Mouse (Mus musculus) stomach, embryonic 14.5 days (tissue): Measurements from ENCODE around the gene Cacnb3. TPM values are rescaled to one million over a fixed set of nuclear protein-coding genes. Genes with fewer than 3 reads are reported as not detected.
"Not testable (repeated sequence)": the region's sequence is repeated elsewhere in the genome, so short reads cannot be mapped to it uniquely, and the experiment has no call there.

Source experiments
- ATAC-seq: fragments of 200-750 bp; cut with Nextera tagmentation; 2 replicates; pipeline ENCODE4 v1.8.0; 2017; ENCODE audit warnings: low read depth, moderate TSS enrichment; ENCODE audit not compliant: insufficient number of reproducible peaks, insufficient read depth, low FRiP score
- H3K27ac ChIP-seq: fragments of 300-500 bp; sonication (generic); 2 replicates; pipeline ENCODE4 v1.5.1; 2014; ENCODE audit warnings: mild to moderate bottlenecking, low read length, moderate library complexity, mixed read lengths
- H3K27me3 ChIP-seq: fragments of 300-500 bp; sonication (generic); 2 replicates; pipeline ENCODE4 v1.6.1; 2014; ENCODE audit warnings: low read length, control low read depth, mixed read lengths; ENCODE audit not compliant: control insufficient read depth, insufficient read depth
- H3K36me3 ChIP-seq: fragments of 300-500 bp; sonication (generic); 2 replicates; pipeline ENCODE4 v1.6.1; 2014; ENCODE audit warnings: mild to moderate bottlenecking, control low read depth, low read length, moderate library complexity, mixed read lengths; ENCODE audit not compliant: control insufficient read depth, insufficient read depth
- H3K4me1 ChIP-seq: fragments of 300-500 bp; sonication (generic); 2 replicates; pipeline ENCODE4 v1.6.1; 2014; ENCODE audit warnings: low read length, control low read depth, mixed read lengths; ENCODE audit not compliant: control insufficient read depth, insufficient read depth
- H3K4me2 ChIP-seq: fragments of 300-500 bp; sonication (generic); replicated peaks from 2 replicates; pipeline ENCODE4 v1.6.1; 2014; ENCODE audit warnings: low read depth, low read length, control low read depth
- H3K4me3 ChIP-seq: fragments of 300-500 bp; sonication (generic); 2 replicates; pipeline ENCODE4 v1.5.1; 2014; ENCODE audit warnings: low read depth, low read length, control low read depth
- H3K9ac ChIP-seq: fragments of 300-500 bp; sonication (generic); replicated peaks from 2 replicates; pipeline ENCODE4 v1.6.1; 2014; ENCODE audit warnings: low read depth, mild to moderate bottlenecking, control low read depth, low read length, moderate library complexity, mixed read lengths
- H3K9me3 ChIP-seq: fragments of 300-500 bp; sonication (generic); 2 replicates; pipeline ENCODE4 v1.6.1; 2016; ENCODE audit warnings: low read depth, low read length, control low read depth; ENCODE audit not compliant: control insufficient read depth
- WGBS: fragments of 180-500 bp; shearing (Covaris S2); extraction: QIAGEN DNeasy Blood & Tissue Kit; methylation state at CpG from one replicate; pipeline ENCODE4 v1.1.7; 2014; 5-methylcytosine and 5-hydroxymethylcytosine counted together
- polyA plus RNA-seq: library from polyadenylated mRNA; unstranded; fragments of >200 nt; fragmentation: Nextera tagmentation; extraction: Ambion mirVana; gene quantifications from 2 replicates; pipeline ENCODE4 v1.2.1, GENCODE M21; 2014

The Cacnb3 gene
- 34.4 TPM in 2 replicates for polyA plus RNA-seq

GRCm38 (mm10) chr15:98630540-98630939 lies at the start of gene Cacnb3:
Gene Cacnb3 (plus strand): TSS chr15:98630840.
- no peaks in the 10 kb centered on the region for H3K9me3 ChIP-seq
- no peaks in the 10 kb centered on the region for H3K27me3 ChIP-seq
- 39% methylated on average over 4 of the region's 4 CpGs for WGBS
- H3K9ac ChIP-seq = no peak within 1 kb of the TSS; the same call in 1 of the 2 replicates
- H3K4me2 ChIP-seq = peak within 1 kb of the TSS; percentile 87
- H3K36me3 ChIP-seq = no peaks in the 10 kb centered on the region
- H3K4me3 ChIP-seq = peak within 1 kb of the TSS; percentile 61
- peaks cover 43% of the 10 kb centered on the region for H3K4me1 ChIP-seq
- ATAC-seq = no peak
- peak within 1 kb of the TSS; percentile 76; the same call in 1 of the 2 replicates for H3K27ac ChIP-seq

GRCm38 (mm10) chr15:98582410-98582809 lies 48.2 kb upstream of the Cacnb3 start:
- ATAC-seq = no peak
- no peaks in the 10 kb centered on the region for H3K4me1 ChIP-seq
- H3K9ac ChIP-seq = no peak overlapping the region
- no peaks in the 10 kb centered on the region for H3K9me3 ChIP-seq
- WGBS = 71% methylated on average over 8 of the region's 8 CpGs
- no peak overlapping the region for H3K27ac ChIP-seq
- H3K36me3 ChIP-seq = no peaks in the 10 kb centered on the region
- no peak overlapping the region for H3K4me2 ChIP-seq
- no peaks in the 10 kb centered on the region for H3K27me3 ChIP-seq
- no peak overlapping the region for H3K4me3 ChIP-seq

GRCm38 (mm10) chr15:98582996-98583395 lies 47.6 kb upstream of the Cacnb3 start:
- no peak overlapping the region for H3K27ac ChIP-seq
- H3K4me1 ChIP-seq = no peaks in the 10 kb centered on the region
- H3K9ac ChIP-seq = no peak overlapping the region

GRCm38 (mm10) chr15:98585421-98585820 lies 45.2 kb upstream of the Cacnb3 start:
- H3K9me3 ChIP-seq = no peaks in the 10 kb centered on the region
- no peak overlapping the region; the same call in 1 of the 2 replicates for H3K27ac ChIP-seq
- 32% methylated on average over 7 of the region's 7 CpGs for WGBS

More at GRCm38 (mm10) chr15:98582996-98583395, 47.6 kb upstream of the Cacnb3 start:
- no peak for ATAC-seq
- Histone ChIP-seq H3K36me3 (no peaks in the 10 kb centered on the region), H3K4me2 (no peak overlapping the region), H3K9me3 (no peaks in the 10 kb centered on the region), H3K4me3 (no peak overlapping the region), H3K27me3 (no peaks in the 10 kb centered on the region)
- WGBS = 76% methylated on average over 8 of the region's 8 CpGs

GRCm38 (mm10) chr15:98586141-98586540 lies 44.5 kb upstream of the Cacnb3 start:
- H3K4me3 ChIP-seq, ATAC-seq, H3K9me3 ChIP-seq, H3K4me1 ChIP-seq, H3K27me3 ChIP-seq, H3K36me3 ChIP-seq, H3K27ac ChIP-seq, H3K9ac ChIP-seq, H3K4me2 ChIP-seq: not testable (repeated sequence)
- 66% methylated on average over 9 of the region's 9 CpGs for WGBS

More at GRCm38 (mm10) chr15:98585421-98585820, 45.2 kb upstream of the Cacnb3 start:
- no peak overlapping the region for H3K4me3 ChIP-seq
- no peak for ATAC-seq
- peaks cover 3% of the 10 kb centered on the region; the same call in 1 of the 2 replicates for H3K36me3 ChIP-seq
- H3K4me2 ChIP-seq = no peak overlapping the region
- no peak overlapping the region for H3K9ac ChIP-seq
- H3K4me1 ChIP-seq = no peaks in the 10 kb centered on the region
- no peaks in the 10 kb centered on the region for H3K27me3 ChIP-seq

- no peaks in the 10 kb centered on the region for H3K4me1 ChIP-seq
Measured at GRCm38 (mm10) chr15:98587751-98588150, 42.9 kb upstream of the Cacnb3 start.

GRCm38 (mm10) chr15:98589640-98590336 lies 40.9 kb upstream of the Cacnb3 start:
- peaks cover 33% of the 10 kb centered on the region for H3K36me3 ChIP-seq
- WGBS = 51% methylated on average over 7 of the region's 7 CpGs
- ATAC-seq = no peak

More at GRCm38 (mm10) chr15:98587751-98588150, 42.9 kb upstream of the Cacnb3 start:
- Histone ChIP-seq H3K27ac (no peak overlapping the region), H3K36me3 (peaks cover 16% of the 10 kb centered on the region; the same call in 1 of the 2 replicates), H3K9me3 (no peaks in the 10 kb centered on the region), H3K9ac (no peak overlapping the region), H3K27me3 (no peaks in the 10 kb centered on the region), H3K4me2 (no peak overlapping the region), H3K4me3 (no peak overlapping the region)
- 87% methylated on average over 11 of the region's 11 CpGs for WGBS
- ATAC-seq = no peak

GRCm38 (mm10) chr15:98591396-98591795 lies 39.2 kb upstream of the Cacnb3 start:
- no peak overlapping the region for H3K27ac ChIP-seq
- H3K9ac ChIP-seq = no peak overlapping the region
- H3K9me3 ChIP-seq = no peaks in the 10 kb centered on the region
- H3K4me3 ChIP-seq = no peak overlapping the region
- H3K36me3 ChIP-seq = peaks cover 49% of the 10 kb centered on the region
- H3K4me2 ChIP-seq = no peak overlapping the region
- no peaks in the 10 kb centered on the region for H3K27me3 ChIP-seq
- 66% methylated on average over 4 of the region's 4 CpGs for WGBS
- no peaks in the 10 kb centered on the region for H3K4me1 ChIP-seq
- no peak for ATAC-seq

More at GRCm38 (mm10) chr15:98589640-98590336, 40.9 kb upstream of the Cacnb3 start:
- Histone ChIP-seq H3K4me3 (no peak overlapping the region), H3K27ac (no peak overlapping the region), H3K9ac (no peak overlapping the region), H3K27me3 (no peaks in the 10 kb centered on the region), H3K9me3 (no peaks in the 10 kb centered on the region), H3K4me1 (no peaks in the 10 kb centered on the region), H3K4me2 (no peak overlapping the region)
